Mouse (Mus musculus) midbrain, embryonic 15.5 days (tissue): ENCODE measurements around the gene Efcab3. TPM values are rescaled to one million over a fixed set of nuclear protein-coding genes. Genes with fewer than 3 reads are reported as not detected.
A peak's percentile ranks its signal among the peaks of the same experiment; 100 is the strongest.
"Not testable (repeated sequence)": the region's sequence is repeated elsewhere in the genome, so short reads cannot be mapped to it uniquely, and the experiment has no call there.

Experiments used
- ATAC-seq: fragments of 200-750 bp; cut with Nextera tagmentation; replicated peaks from 2 replicates; pipeline ENCODE4 v1.8.0; 2017; ENCODE audit warnings: moderate TSS enrichment
- H3K27ac ChIP-seq: fragments of 300-500 bp; sonication (generic); 2 replicates; pipeline ENCODE4 v1.5.1; 2015; ENCODE audit warnings: mild to moderate bottlenecking, inconsistent platforms
- H3K27me3 ChIP-seq: fragments of 300-500 bp; sonication (generic); replicated peaks from 2 replicates; pipeline ENCODE4 v1.6.1; 2015; ENCODE audit warnings: inconsistent platforms
- H3K36me3 ChIP-seq: fragments of 300-500 bp; sonication (generic); replicated peaks from 2 replicates; pipeline ENCODE4 v1.6.1; 2015; ENCODE audit warnings: inconsistent platforms
- H3K4me1 ChIP-seq: fragments of 300-500 bp; sonication (generic); 2 replicates; pipeline ENCODE4 v1.6.1; 2015; ENCODE audit warnings: inconsistent platforms
- H3K4me2 ChIP-seq: fragments of 300-500 bp; sonication (generic); 2 replicates; pipeline ENCODE4 v1.6.1; 2015; ENCODE audit warnings: inconsistent platforms, mild to moderate bottlenecking, moderate library complexity
- H3K4me3 ChIP-seq: fragments of 300-500 bp; sonication (generic); 2 replicates; pipeline ENCODE4 v1.5.1; 2015; ENCODE audit warnings: mild to moderate bottlenecking, inconsistent platforms
- H3K9ac ChIP-seq: fragments of 300-500 bp; sonication (generic); 2 replicates; pipeline ENCODE4 v1.6.1; 2015; ENCODE audit warnings: mild to moderate bottlenecking, inconsistent platforms
- H3K9me3 ChIP-seq: fragments of 300-500 bp; sonication (generic); 2 replicates; pipeline ENCODE4 v1.6.1; 2016; ENCODE audit warnings: inconsistent platforms
- WGBS: fragments of 180-500 bp; shearing (Covaris S2); methylation state at CpG from one replicate; pipeline ENCODE4 v1.1.7; 2015; ENCODE audit warnings: mixed read lengths; 5-methylcytosine and 5-hydroxymethylcytosine counted together
- polyA plus RNA-seq: library from polyadenylated mRNA; unstranded; fragments of >200 nt; fragmentation: Nextera tagmentation; extraction: Ambion mirVana; gene quantifications from 2 replicates; pipeline ENCODE4 v1.2.1, GENCODE M21; 2015

The Efcab3 gene
- polyA plus RNA-seq: not detected in 2 replicates

GRCm38 (mm10) chr11:105063292-105063691 lies at the start of gene Efcab3:
TSS of gene Efcab3 (plus strand) at chr11:105063592.
- H3K27me3 ChIP-seq: no peaks in the 10 kb centered on the region
- H3K4me1 ChIP-seq: no peaks in the 10 kb centered on the region
- no peak within 1 kb of the TSS for H3K4me3 ChIP-seq
- no peak within 1 kb of the TSS for H3K4me2 ChIP-seq
- 0 out of 2 replicates have a peak, but pooled peaks cover 4% of the 10 kb centered on the region for H3K9me3 ChIP-seq
- 91% methylated on average over 5 of the region's 5 CpGs for WGBS
- H3K36me3 ChIP-seq: no peaks in the 10 kb centered on the region
- ATAC-seq: no peak
- no peak within 1 kb of the TSS for H3K27ac ChIP-seq
- no peak within 1 kb of the TSS for H3K9ac ChIP-seq

- Histone ChIP-seq H3K4me1 (no peaks in the 10 kb centered on the region), H3K36me3 (no peaks in the 10 kb centered on the region), H3K9me3 (no peaks in the 10 kb centered on the region), H3K27me3 (no peaks in the 10 kb centered on the region), H3K4me3 (no peak overlapping the region), H3K4me2 (no peak overlapping the region), H3K9ac (no peak overlapping the region), H3K27ac (no peak overlapping the region)
- no peak for ATAC-seq
- WGBS: 73% methylated on average over 7 of the region's 7 CpGs
Measured at GRCm38 (mm10) chr11:105021071-105021470, 42.3 kb upstream of the Efcab3 start.

GRCm38 (mm10) chr11:105028744-105029348 lies 34.5 kb upstream of the Efcab3 start:
- no peaks in the 10 kb centered on the region for H3K36me3 ChIP-seq
- H3K9ac ChIP-seq: no peak overlapping the region
- H3K4me1 ChIP-seq: no peaks in the 10 kb centered on the region
- WGBS: 74% methylated on average over 6 of the region's 6 CpGs
- no peaks in the 10 kb centered on the region for H3K27me3 ChIP-seq
- no peak overlapping the region for H3K4me3 ChIP-seq
- H3K27ac ChIP-seq: no peak overlapping the region
- H3K4me2 ChIP-seq: no peak overlapping the region
- H3K9me3 ChIP-seq: no peaks in the 10 kb centered on the region
- ATAC-seq: no peak

- H3K27me3 ChIP-seq: no peaks in the 10 kb centered on the region
- no peaks in the 10 kb centered on the region for H3K36me3 ChIP-seq
- no peak overlapping the region for H3K4me3 ChIP-seq
- H3K4me2 ChIP-seq: no peak overlapping the region
- no peak overlapping the region for H3K27ac ChIP-seq
- no peak for ATAC-seq
- H3K4me1 ChIP-seq: no peaks in the 10 kb centered on the region
- H3K9me3 ChIP-seq: no peaks in the 10 kb centered on the region
- no peak overlapping the region for H3K9ac ChIP-seq
- 84% methylated on average over 8 of the region's 8 CpGs for WGBS
Measured at GRCm38 (mm10) chr11:105029525-105029924, 33.9 kb upstream of the Efcab3 start.

DNA sequence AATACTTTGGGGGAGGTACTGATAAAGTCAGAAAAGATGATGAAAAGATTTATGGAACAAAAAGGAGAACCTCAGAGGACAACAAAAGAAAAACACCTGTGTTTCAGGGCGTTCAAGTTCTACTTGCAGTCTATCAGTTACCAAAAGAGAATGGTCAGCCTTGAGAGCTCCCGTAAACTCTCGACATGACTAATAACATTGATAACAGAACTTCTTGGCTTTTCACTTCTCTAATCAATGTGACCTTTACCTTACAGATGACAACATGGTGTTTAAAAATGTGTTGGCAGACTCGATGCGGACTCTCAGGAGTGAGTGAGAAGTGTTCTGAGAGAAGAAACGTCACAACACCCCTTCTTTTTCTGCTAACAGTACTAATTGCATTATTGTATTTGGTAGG lies 33.2 kb upstream of the Efcab3 start:
- Histone ChIP-seq H3K27me3 (no peaks in the 10 kb centered on the region), H3K4me3 (no peak overlapping the region), H3K9me3 (no peaks in the 10 kb centered on the region), H3K4me1 (no peaks in the 10 kb centered on the region), H3K4me2 (no peak overlapping the region), H3K36me3 (no peaks in the 10 kb centered on the region), H3K9ac (no peak overlapping the region), H3K27ac (no peak overlapping the region)
- WGBS: 93% methylated on average over 6 of the region's 6 CpGs
- ATAC-seq: no peak

GRCm38 (mm10) chr11:105031103-105031502 lies 32.3 kb upstream of the Efcab3 start:
- H3K4me3 ChIP-seq: no peak overlapping the region
- no peaks in the 10 kb centered on the region for H3K4me1 ChIP-seq
- H3K36me3 ChIP-seq: no peaks in the 10 kb centered on the region
- H3K27me3 ChIP-seq: no peaks in the 10 kb centered on the region
- 32% methylated on average over 2 of the region's 2 CpGs for WGBS
- no peak overlapping the region for H3K27ac ChIP-seq
- no peak overlapping the region for H3K4me2 ChIP-seq
- H3K9me3 ChIP-seq: no peaks in the 10 kb centered on the region
- no peak overlapping the region for H3K9ac ChIP-seq
- no peak for ATAC-seq

GRCm38 (mm10) chr11:105035081-105035480 lies 28.3 kb upstream of the Efcab3 start:
- Histone ChIP-seq H3K36me3 (no peaks in the 10 kb centered on the region), H3K27ac (no peak overlapping the region), H3K27me3 (no peaks in the 10 kb centered on the region), H3K9ac (no peak overlapping the region), H3K9me3 (no peaks in the 10 kb centered on the region), H3K4me1 (no peaks in the 10 kb centered on the region), H3K4me3 (no peak overlapping the region), H3K4me2 (no peak overlapping the region)
- ATAC-seq: no peak
- 87% methylated on average over 1 of the region's 1 CpGs for WGBS

DNA sequence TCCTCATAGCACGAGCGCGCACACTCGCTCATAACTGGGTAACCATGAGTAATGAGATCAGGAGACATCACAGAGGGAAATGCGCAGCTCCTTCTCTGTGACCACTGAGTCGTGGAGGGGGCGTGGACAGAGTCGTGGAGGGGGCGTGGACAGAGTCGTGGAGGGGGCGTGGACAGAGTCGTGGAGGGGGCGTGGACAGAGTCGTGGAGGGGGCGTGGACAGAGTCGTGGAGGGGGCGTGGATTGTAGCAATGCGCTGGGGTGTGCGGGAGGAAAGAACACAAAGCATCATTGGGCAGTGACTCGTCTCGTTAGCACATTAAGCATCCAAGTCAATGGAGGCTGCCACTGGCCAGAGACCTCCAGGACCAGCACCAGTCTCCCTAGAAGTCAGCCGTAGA lies 49.1 kb downstream of the Efcab3 start:
- H3K9ac ChIP-seq, H3K27ac ChIP-seq, H3K9me3 ChIP-seq, ATAC-seq, H3K27me3 ChIP-seq, H3K36me3 ChIP-seq, H3K4me1 ChIP-seq: not testable (repeated sequence)
- Histone ChIP-seq H3K4me3 (0 out of 2 replicates have a peak overlapping the region, but pooled peaks have one; percentile 9), H3K4me2 (peak overlapping the region; percentile 11; the same call in 1 of the 2 replicates)
- WGBS: 74% methylated on average over 22 of the region's 22 CpGs

- Histone ChIP-seq H3K36me3 (no peaks in the 10 kb centered on the region), H3K27me3 (no peaks in the 10 kb centered on the region), H3K9me3 (no peaks in the 10 kb centered on the region), H3K4me3 (no peak overlapping the region), H3K4me1 (no peaks in the 10 kb centered on the region), H3K9ac (no peak overlapping the region), H3K27ac (no peak overlapping the region), H3K4me2 (no peak overlapping the region)
- no peak for ATAC-seq
- 88% methylated on average over 7 of the region's 7 CpGs for WGBS
Measured at GRCm38 (mm10) chr11:105117814-105118213, 54.4 kb downstream of the Efcab3 start.

DNA sequence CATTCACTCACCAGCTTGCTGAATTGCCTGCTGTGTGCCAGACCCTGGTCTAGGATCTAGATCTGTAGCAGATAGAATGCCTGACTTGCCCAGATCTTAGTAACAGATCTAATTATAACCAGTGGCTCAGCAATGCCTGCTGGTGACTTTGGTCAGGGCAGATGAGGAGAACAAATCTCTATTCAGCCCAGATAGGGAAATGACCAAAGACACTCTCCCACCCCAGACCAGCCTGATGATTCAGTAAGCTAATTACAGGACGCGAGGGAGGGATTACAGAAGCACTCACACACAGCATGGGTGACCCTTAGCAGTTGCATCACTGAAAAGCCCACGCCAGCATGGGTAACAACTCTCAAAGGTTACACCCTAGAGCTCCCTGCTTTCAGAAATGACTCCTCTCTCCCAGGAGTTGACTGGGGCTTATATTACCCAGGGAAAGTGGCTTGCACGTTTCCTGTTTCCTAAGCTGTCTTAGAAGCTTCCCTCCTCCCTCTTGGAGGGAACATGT lies 57.2 kb downstream of the Efcab3 start:
- Histone ChIP-seq H3K27ac (no peak overlapping the region), H3K9ac (no peak overlapping the region), H3K27me3 (no peaks in the 10 kb centered on the region), H3K4me3 (no peak overlapping the region), H3K9me3 (no peaks in the 10 kb centered on the region), H3K36me3 (no peaks in the 10 kb centered on the region), H3K4me1 (no peaks in the 10 kb centered on the region), H3K4me2 (no peak overlapping the region)
- WGBS: 31% methylated on average over 4 of the region's 4 CpGs
- ATAC-seq: no peak

DNA sequence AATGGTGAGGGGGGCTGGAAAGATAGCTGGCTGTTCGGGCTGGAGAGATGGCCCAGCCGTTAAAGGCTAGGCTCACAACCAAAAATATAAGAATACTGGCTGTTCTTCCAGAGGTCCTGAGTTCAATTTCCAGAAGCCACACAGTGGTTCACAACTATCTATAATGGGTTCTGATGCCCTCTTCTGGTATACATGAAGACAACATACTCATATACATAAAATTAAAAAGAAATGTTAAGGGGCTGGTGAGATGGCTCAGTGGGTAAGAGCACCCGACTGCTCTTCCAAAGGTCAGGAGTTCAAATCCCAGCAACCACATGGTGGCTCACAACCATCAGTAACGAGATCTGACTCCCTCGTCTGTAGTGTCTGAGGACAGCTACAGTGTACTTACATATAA lies 58.4 kb downstream of the Efcab3 start:
- H3K4me2 ChIP-seq, H3K9me3 ChIP-seq, H3K4me1 ChIP-seq, H3K9ac ChIP-seq, ATAC-seq, H3K4me3 ChIP-seq, H3K27ac ChIP-seq, H3K27me3 ChIP-seq, H3K36me3 ChIP-seq: not testable (repeated sequence)
- WGBS: 79% methylated on average over 5 of the region's 5 CpGs

DNA sequence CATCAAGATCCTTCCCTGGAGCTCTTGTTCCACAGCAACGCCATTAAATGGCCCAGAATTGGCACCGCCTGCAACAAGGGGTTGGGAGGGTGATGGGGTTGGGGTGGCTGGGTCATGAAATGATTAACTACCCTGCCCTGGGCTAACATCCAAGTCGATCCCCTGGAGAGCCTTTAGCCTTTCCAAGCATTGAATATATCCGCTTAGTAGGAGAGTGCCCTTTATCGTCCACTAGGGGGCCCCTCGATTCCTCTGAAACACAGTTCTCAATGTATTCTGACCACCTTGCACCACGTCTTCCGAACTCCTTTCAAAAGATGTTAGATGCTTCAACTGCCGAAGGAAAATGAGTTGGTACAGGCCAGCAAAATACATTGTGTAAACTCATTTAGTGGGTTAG lies 60.6 kb downstream of the Efcab3 start:
- H3K27me3 ChIP-seq: no peaks in the 10 kb centered on the region
- 5% methylated on average over 9 of the region's 9 CpGs for WGBS

More for the DNA sequence above, 60.6 kb downstream of the Efcab3 start:
- Histone ChIP-seq H3K27ac (no peak overlapping the region), H3K4me2 (no peak overlapping the region), H3K4me1 (peaks cover 13% of the 10 kb centered on the region), H3K36me3 (no peaks in the 10 kb centered on the region), H3K4me3 (no peak overlapping the region), H3K9ac (no peak overlapping the region), H3K9me3 (no peaks in the 10 kb centered on the region)
- ATAC-seq: no peak
